Mouse (Mus musculus) macrophage (primary cell): Measurements from ENCODE around the gene Kcnj1. TPM values are rescaled to one million over a fixed set of nuclear protein-coding genes. Genes with fewer than 3 reads are reported as not detected.

Experiments used
- H3K27ac ChIP-seq: fragments of 350-480 bp; formaldehyde crosslinking; 2 replicates; pipeline ENCODE4 v1.9.0; 2021
- H3K36me3 ChIP-seq: fragments of 350-480 bp; formaldehyde crosslinking; 2 replicates; pipeline ENCODE4 v1.9.0; 2021; ENCODE audit errors: inconsistent target
- H3K4me3 ChIP-seq: fragments of 350-480 bp; formaldehyde crosslinking; 2 replicates; pipeline ENCODE4 v1.9.0; 2021; ENCODE audit errors: inconsistent target
- H3K79me2 ChIP-seq: fragments of 350-480 bp; formaldehyde crosslinking; 2 replicates; pipeline ENCODE4 v1.9.0; 2021; ENCODE audit errors: inconsistent target
- WGBS: methylation state at CpG from one replicate; pipeline ENCODE4 v1.1.7; 2026; ENCODE audit warnings: inconsistent platforms; ENCODE audit not compliant: missing documents; 5-methylcytosine and 5-hydroxymethylcytosine counted together
- polyA plus RNA-seq: library from polyadenylated mRNA; stranded (reverse); fragments of 250-400 nt; gene quantifications from 3 replicates; pipeline ENCODE4 v1.2.4, GENCODE M21; 2018; ENCODE audit warnings: inconsistent platforms

Gene Kcnj1
- polyA plus RNA-seq, 1 experiment from 2014 or later = not detected

GRCm38 (mm10) chr9:32411507-32411906 lies 39.2 kb downstream of the Kcnj1 start:
- 93% methylated on average over 5 of the region's 5 CpGs for WGBS
- Histone ChIP-seq H3K36me3 (no peaks in the 10 kb centered on the region), H3K4me3 (no peak overlapping the region), H3K27ac (no peak overlapping the region), H3K79me2 (no peaks in the 10 kb centered on the region)

DNA sequence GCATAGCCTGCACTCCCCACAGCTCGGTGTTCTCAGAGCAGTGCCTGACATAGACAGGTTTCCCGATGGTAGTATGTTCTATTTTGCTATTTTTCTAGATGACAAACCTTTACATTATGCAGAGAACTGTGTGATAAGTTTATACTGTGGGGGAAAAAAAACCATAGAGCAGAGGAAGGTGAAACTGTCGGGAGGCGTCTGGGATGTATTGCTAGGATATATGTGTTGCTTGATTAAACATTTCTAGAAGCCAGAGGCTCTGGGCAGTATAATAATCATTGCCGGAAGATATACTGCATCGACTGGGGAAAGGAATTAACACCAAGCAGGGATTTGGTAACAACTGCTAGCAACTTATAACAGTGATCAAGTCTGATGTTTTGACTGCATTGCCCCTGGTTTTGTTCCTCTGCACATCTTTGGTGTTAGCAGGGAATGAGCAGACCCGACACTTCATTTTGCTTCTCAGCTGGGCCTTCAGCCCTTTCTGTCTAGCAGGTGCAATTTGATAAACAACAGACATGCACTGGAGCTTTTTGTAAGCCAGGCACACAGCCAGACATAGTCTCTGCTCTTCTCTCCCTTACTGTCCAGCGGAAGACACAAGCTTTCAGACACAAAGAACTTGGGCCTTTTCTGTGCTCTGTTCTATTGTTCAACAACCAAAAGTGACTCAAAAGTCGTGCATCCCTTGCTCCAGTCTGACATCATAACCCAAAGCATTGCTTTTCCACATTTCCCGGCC lies 40.7 kb downstream of the Kcnj1 start:
- Histone ChIP-seq H3K27ac (no peak overlapping the region), H3K36me3 (no peaks in the 10 kb centered on the region), H3K79me2 (no peaks in the 10 kb centered on the region), H3K4me3 (no peak overlapping the region)
- WGBS = 88% methylated on average over 10 of the region's 10 CpGs

DNA sequence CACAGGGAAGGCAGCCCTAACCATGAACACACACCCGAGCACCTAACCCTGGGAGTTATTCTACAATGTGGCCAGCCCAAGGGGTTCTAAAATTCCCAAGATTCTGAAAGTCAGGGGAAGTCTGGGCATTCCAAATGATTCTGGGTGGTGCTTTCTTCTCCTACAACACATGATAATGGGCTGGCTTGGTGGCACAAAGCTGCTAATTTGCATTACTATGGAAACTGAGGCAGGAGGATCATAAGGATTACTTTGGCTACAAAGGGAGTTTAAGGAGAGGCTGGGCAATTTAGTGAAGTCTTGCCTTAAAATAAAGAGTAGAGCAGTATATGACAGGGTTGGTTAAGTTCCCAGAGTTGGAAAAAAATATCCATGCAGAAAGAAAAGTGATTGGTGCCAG lies 42.7 kb downstream of the Kcnj1 start:
- WGBS = 100% methylated on average over 1 of the region's 1 CpGs
- Histone ChIP-seq H3K27ac (no peak overlapping the region), H3K79me2 (no peaks in the 10 kb centered on the region)

DNA sequence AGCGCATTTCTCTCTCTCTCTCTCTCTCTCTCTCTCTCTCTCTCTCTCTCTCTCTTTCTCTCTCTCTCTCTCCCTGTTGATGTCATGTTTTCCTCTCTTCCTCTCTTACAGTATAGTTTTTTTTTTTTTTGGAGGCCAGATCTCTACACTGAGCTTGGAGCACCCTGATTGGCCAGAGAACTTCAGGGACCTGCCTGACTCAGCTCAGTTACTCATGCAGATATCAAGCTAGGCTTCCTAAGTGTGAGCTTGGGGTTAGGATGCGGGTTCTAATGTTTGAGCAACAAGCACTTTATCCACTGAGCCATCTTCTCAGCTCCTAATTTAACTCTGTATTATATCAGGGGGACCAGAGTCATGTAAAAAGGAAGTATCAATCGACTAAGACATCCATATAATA lies 43.7 kb downstream of the Kcnj1 start:
- Histone ChIP-seq H3K4me3 (no peak overlapping the region), H3K79me2 (no peaks in the 10 kb centered on the region), H3K36me3 (peaks cover 17% of the 10 kb centered on the region; the same call in 1 of the 2 replicates), H3K27ac (no peak overlapping the region)
- WGBS = 83% methylated on average over 3 of the region's 3 CpGs

More for the DNA sequence above, 42.7 kb downstream of the Kcnj1 start:
- H3K4me3 ChIP-seq = no peak overlapping the region
- peaks cover 8% of the 10 kb centered on the region; the same call in 1 of the 2 replicates for H3K36me3 ChIP-seq

GRCm38 (mm10) chr9:32417466-32418116 lies 45.3 kb downstream of the Kcnj1 start:
- Histone ChIP-seq H3K27ac (no peak overlapping the region), H3K79me2 (no peaks in the 10 kb centered on the region), H3K36me3 (peaks cover 33% of the 10 kb centered on the region), H3K4me3 (no peak overlapping the region)
- 83% methylated on average over 8 of the region's 8 CpGs for WGBS

- H3K36me3 ChIP-seq = peaks cover 64% of the 10 kb centered on the region
Observed at GRCm38 (mm10) chr9:32420711-32421110, 48.4 kb downstream of the Kcnj1 start.

DNA sequence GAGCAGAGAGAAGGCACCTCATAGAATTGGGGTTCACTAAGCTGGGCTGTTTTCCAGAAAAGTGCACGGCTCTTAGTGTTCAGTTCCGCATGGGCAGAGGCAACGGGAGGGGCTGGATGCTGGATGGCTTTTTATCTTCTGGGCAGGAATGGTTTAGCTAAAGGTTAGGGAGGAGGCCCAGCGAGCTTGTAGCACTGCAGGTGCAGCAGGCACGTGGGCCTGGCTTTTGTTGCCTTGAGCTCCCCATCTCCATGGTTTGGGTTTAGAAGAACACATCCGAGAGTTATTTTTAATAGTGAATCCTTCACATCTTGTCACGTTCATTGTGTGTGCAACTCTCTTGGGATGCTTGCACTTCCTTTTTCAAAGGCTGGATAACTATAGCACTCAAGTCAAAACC lies 53.0 kb downstream of the Kcnj1 start:
- H3K79me2 ChIP-seq = no peaks in the 10 kb centered on the region
- peaks cover 94% of the 10 kb centered on the region for H3K36me3 ChIP-seq
- 95% methylated on average over 7 of the region's 7 CpGs for WGBS
- H3K4me3 ChIP-seq = no peak overlapping the region
- H3K27ac ChIP-seq = no peak overlapping the region

More at GRCm38 (mm10) chr9:32420711-32421110, 48.4 kb downstream of the Kcnj1 start:
- Histone ChIP-seq H3K27ac (no peak overlapping the region), H3K79me2 (no peaks in the 10 kb centered on the region), H3K4me3 (no peak overlapping the region)

GRCm38 (mm10) chr9:32431061-32431460 lies 58.8 kb downstream of the Kcnj1 start:
- Histone ChIP-seq H3K79me2 (peaks cover 34% of the 10 kb centered on the region; the same call in 1 of the 2 replicates), H3K36me3 (peaks cover 88% of the 10 kb centered on the region), H3K27ac (no peak overlapping the region), H3K4me3 (no peak overlapping the region)
- WGBS = 95% methylated on average over 3 of the region's 3 CpGs

DNA sequence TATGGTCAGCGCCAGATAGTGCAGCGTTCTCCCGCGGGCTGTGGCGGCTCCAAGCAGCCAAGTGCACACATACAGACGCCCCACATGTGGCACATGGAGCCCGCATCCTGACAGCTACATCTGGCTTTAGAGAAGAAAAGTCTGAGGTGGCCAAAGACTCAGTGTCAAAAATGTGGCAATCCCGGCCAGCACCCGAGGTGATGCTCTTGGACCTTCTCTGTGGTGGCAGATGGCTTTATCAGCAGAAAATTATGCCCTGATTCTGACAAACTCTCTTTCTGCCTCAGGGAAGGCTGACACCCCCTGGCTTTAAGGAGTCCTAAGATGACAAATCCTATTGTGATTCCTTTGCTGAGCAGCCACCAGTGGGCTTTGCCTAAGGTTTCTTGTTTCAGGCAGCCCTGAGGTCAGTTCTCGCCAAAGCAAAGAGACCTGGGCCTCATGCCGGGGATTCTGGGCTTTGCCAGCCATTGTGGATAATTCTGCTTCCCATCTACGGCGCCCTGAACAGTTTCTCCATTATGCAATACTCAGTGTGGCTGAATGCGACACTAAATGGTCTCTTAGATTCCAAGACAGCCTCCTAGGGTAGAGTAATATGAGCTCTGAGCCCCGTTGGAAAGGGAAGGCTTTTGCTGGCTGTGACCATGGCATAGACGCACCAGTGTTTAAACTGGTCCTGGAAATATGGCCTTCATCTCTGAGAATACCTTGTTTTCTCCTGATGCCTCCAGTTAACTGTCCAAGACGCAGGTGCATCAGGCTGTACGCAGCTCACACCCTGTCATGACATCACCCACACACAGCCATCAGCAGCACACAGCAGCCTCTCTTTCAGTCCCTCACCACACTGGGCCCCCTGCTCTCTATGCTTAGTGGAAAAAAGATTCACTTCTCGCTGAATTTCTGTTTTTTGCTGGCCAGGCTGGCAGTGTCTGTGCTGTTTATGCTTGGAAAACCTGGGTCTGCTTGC lies 62.2 kb downstream of the Kcnj1 start:
- WGBS = 94% methylated on average over 18 of the region's 19 CpGs
- H3K27ac ChIP-seq = no peak overlapping the region
- H3K79me2 ChIP-seq = peaks cover 47% of the 10 kb centered on the region; the same call in 1 of the 2 replicates
- H3K4me3 ChIP-seq = no peak overlapping the region
- H3K36me3 ChIP-seq = peaks cover 88% of the 10 kb centered on the region

- Histone ChIP-seq H3K36me3 (peaks cover 48% of the 10 kb centered on the region), H3K4me3 (no peak overlapping the region), H3K79me2 (peaks cover 52% of the 10 kb centered on the region; the same call in 1 of the 2 replicates), H3K27ac (no peak overlapping the region)
- WGBS = 93% methylated on average over 3 of the region's 3 CpGs
Observed at GRCm38 (mm10) chr9:32443115-32443514, 70.8 kb downstream of the Kcnj1 start.

GRCm38 (mm10) chr9:32443817-32444216 lies 71.5 kb downstream of the Kcnj1 start:
- H3K4me3 ChIP-seq = no peak overlapping the region
- H3K36me3 ChIP-seq = peaks cover 46% of the 10 kb centered on the region
- H3K27ac ChIP-seq = no peak overlapping the region
- peaks cover 52% of the 10 kb centered on the region; the same call in 1 of the 2 replicates for H3K79me2 ChIP-seq
- WGBS = 72% methylated on average over 4 of the region's 6 CpGs

DNA sequence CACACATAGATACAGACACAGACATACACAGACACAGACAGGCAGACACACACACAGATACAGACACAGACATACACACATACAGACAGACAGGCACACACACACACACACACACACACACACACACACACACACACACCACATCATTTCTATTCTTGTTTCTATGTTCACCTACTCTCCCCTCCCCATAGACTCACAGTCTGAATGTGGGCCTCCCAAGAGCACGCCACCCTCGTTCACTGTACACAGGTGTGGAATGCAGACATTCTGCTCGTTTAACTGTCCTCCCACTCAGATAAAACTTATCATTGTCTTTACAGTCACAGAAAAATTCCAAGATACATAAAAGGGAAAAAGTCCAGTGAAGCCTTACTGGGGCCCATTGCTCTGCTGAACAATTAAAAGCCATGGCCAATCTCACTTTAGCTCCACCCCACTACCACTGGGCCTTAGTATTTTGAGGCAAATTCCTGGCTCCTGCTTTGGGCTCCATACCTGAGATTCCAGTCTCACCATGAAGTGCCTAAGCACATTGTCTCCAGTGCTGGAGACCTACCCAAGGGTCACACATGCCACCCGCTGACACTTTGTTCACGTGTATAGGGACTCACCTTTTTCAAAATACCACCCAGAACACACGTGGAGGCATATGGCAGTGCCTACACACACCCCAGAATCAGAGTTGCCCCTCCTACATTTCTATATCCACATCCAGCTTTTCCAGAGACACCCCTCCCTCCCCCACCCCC lies 72.3 kb downstream of the Kcnj1 start:
- Histone ChIP-seq H3K4me3 (no peak overlapping the region), H3K36me3 (peaks cover 50% of the 10 kb centered on the region), H3K79me2 (peaks cover 51% of the 10 kb centered on the region; the same call in 1 of the 2 replicates), H3K27ac (no peak overlapping the region)
- 92% methylated on average over 6 of the region's 6 CpGs for WGBS

- WGBS = 41% methylated on average over 3 of the region's 3 CpGs
- no peak overlapping the region for H3K27ac ChIP-seq
- peaks cover 48% of the 10 kb centered on the region for H3K36me3 ChIP-seq
- peaks cover 50% of the 10 kb centered on the region; the same call in 1 of the 2 replicates for H3K79me2 ChIP-seq
- no peak overlapping the region for H3K4me3 ChIP-seq
Observed at GRCm38 (mm10) chr9:32445789-32446188, 73.5 kb downstream of the Kcnj1 start.

GRCm38 (mm10) chr9:32448766-32449165 lies 76.5 kb downstream of the Kcnj1 start:
- H3K4me3 ChIP-seq = no peak overlapping the region
- H3K36me3 ChIP-seq = peaks cover 58% of the 10 kb centered on the region

More at GRCm38 (mm10) chr9:32448766-32449165, 76.5 kb downstream of the Kcnj1 start:
- Histone ChIP-seq H3K27ac (no peak overlapping the region), H3K79me2 (peaks cover 51% of the 10 kb centered on the region; the same call in 1 of the 2 replicates)
- WGBS = 86% methylated on average over 3 of the region's 5 CpGs
